Comparison of ENCODE assay signal across 2 mouse cellular contexts in the genomic region with DNA sequence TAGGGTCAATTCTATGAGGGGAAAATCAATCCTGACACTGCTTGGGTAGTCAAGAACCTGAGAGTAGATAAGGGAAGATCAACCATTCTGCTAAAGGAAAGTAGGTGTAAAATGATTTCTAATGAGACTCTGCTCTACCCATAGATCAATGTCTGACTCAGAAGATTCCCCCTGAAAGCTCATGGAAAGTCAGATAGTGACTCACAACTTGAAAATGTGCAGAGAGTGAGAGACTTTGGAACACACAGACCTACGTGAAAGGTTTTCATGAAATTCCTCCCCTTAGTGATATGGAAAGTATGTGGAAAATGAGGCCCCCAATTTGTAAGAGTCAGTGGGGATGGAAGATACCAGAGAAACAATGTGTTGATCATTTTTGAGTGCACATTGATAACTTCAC.
DNase-seq lines count a peak whose midpoint lies in the region.

No protein-coding gene starts in this region.

- DNase-seq in 3T3-L1 (ENCODE audit: low read depth, low spot score) = peak; percentile 57
- peak; percentile 51 for DNase-seq in Muller cell, postnatal 12 days (ENCODE audit: inconsistent ontology term)
